Mouse (Mus musculus) gastrocnemius, adult 18-20 months (tissue): Measurements from ENCODE around the gene Klk10. TPM values are rescaled to one million over a fixed set of nuclear protein-coding genes. Genes with fewer than 3 reads are reported as not detected.

ENCODE experiments used
- DNase-seq: peaks from one replicate; pipeline ENCODE4 v3.0.0; 2021; ENCODE audit warnings: low spot score
- long read RNA-seq, 2 experiments: library from polyadenylated mRNA; stranded (forward); transcript quantifications; one replicate each; pipeline ENCODE4 v2.0.0; 2021
- total RNA-seq, 2 experiments: library from RNA; stranded (reverse); gene quantifications; 2 replicates each; pipeline ENCODE4 v1.2.3; 2021

Gene Klk10
- under 1 TPM; 0.39 to 0.47 TPM for total RNA-seq
- long read RNA-seq, experiment 1, partial matches to known transcripts = 0 of 1 reads
- long read RNA-seq, experiment 1, other reads (novel, unspliced or antisense) = 0 of 1 reads
- long read RNA-seq, experiment 2, partial matches to known transcripts = 0 of 2 reads
- long read RNA-seq, experiment 2, other reads (novel, unspliced or antisense) = 0 of 2 reads

GRCm38 (mm10) chr7:43780746-43781145, at the start of gene Klk10:
Gene Klk10 (plus strand): TSS chr7:43781035.
- DNase-seq = no peak

GRCm38 (mm10) chr7:43747788-43748187, 33.0 kb upstream of the Klk10 start:
- peak; percentile 10 for DNase-seq

GRCm38 (mm10) chr7:43752806-43753205, 28.0 kb upstream of the Klk10 start:
- no peak for DNase-seq

- no peak for DNase-seq
These were observed 14.4 kb upstream of the Klk10 start for GRCm38 (mm10) chr7:43766484-43766883.

GRCm38 (mm10) chr7:43768597-43768996, 12.2 kb upstream of the Klk10 start, which contains the start of gene Klk12:
Gene Klk12 (plus strand): TSS chr7:43768897.
- DNase-seq = no peak

- no peak for DNase-seq
These were observed 11.2 kb upstream of the Klk10 start for GRCm38 (mm10) chr7:43769636-43770035.

- no peak for DNase-seq
These were observed 10.1 kb upstream of the Klk10 start for GRCm38 (mm10) chr7:43770701-43771100.

GRCm38 (mm10) chr7:43771916-43772315, 8.9 kb upstream of the Klk10 start:
- DNase-seq = no peak

- DNase-seq = no peak
These were observed 7.9 kb upstream of the Klk10 start for GRCm38 (mm10) chr7:43772901-43773300.

- no peak for DNase-seq
These were observed 6.5 kb upstream of the Klk10 start, which contains the start of gene Klk11 for GRCm38 (mm10) chr7:43774364-43774763. Gene Klk11 (plus strand): TSS chr7:43774604.

- no peak for DNase-seq
These were observed 6.0 kb upstream of the Klk10 start for GRCm38 (mm10) chr7:43774802-43775201.

GRCm38 (mm10) chr7:43775311-43776057, 5.4 kb upstream of the Klk10 start:
- DNase-seq = no peak

- DNase-seq = no peak
These were observed 4.3 kb upstream of the Klk10 start for GRCm38 (mm10) chr7:43776506-43776905.

GRCm38 (mm10) chr7:43777423-43777822, 3.4 kb upstream of the Klk10 start:
- DNase-seq = no peak

- DNase-seq = no peak
These were observed 2.5 kb upstream of the Klk10 start for GRCm38 (mm10) chr7:43778176-43778970.

- DNase-seq = no peak
These were observed 594 bp upstream of the Klk10 start for GRCm38 (mm10) chr7:43780241-43780640.

- no peak for DNase-seq
These were observed 706 bp downstream of the Klk10 start for GRCm38 (mm10) chr7:43781541-43781940.

- DNase-seq = peak; percentile 63
These were observed 1.7 kb downstream of the Klk10 start for GRCm38 (mm10) chr7:43782275-43783265.

- no peak for DNase-seq
These were observed 4.5 kb downstream of the Klk10 start for GRCm38 (mm10) chr7:43785286-43785685.

- DNase-seq = no peak
These were observed 7.3 kb downstream of the Klk10 start for GRCm38 (mm10) chr7:43788096-43788495.

GRCm38 (mm10) chr7:43789295-43789694, 8.5 kb downstream of the Klk10 start:
- no peak for DNase-seq
